Mouse (Mus musculus): ENCODE results near the gene Ip6k2. TPM values are rescaled to one million over a fixed set of nuclear protein-coding genes. Genes with fewer than 3 reads are reported as not detected.

Gene Ip6k2
- polyA plus RNA-seq, 1 experiment from 2014 or later, result 256 TPM

DNA sequence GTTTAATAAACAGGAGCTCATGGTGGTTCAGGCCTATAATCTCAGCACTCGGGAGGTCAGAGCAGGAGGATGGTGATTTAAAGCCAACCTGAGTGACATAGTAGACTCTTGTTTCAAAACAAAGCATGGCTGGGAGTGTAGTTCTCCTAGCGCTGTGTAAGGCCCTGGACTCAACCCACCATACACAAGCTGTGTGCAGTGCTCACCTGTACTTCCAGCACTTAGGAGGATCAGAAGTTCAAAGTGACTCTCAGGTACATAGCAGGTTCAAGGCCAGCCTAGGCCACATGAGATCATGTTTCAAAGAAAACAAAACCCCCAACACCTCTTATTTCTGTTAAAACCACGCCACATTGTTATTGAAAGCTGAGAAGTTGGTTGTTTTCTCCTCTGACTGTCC lies 5.1 kb downstream of the Ip6k2 start:
- peak overlapping the region; percentile 19 for H3K4me2 ChIP-seq (ENCODE audit: low read length)
- H3K4me1 ChIP-seq (ENCODE audit: control insufficient read depth, insufficient read depth, low read length), result peaks cover 73% of the 10 kb centered on the region

DNA sequence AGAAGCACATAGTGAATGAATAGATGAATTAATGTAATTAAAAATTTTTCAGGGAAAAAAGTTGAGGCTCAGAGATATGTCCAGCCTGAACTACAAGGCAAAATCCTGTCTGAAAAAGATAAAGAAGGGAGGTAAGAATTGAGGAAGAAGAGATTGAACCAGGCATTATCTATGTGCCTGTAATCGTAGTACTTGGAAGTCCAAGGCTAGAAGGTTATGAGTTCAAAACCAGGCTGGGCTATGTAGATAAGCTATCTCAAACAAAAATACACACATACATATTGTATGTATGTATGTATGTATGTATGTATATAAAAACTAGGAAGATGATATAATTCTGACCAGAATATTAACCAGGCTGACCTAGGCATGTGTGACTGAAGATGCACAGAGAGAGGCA lies 8.7 kb downstream of the Ip6k2 start:
- Histone ChIP-seq H3K4me1 (ENCODE audit: control insufficient read depth, insufficient read depth, low read length) (peaks cover 76% of the 10 kb centered on the region), H3K27me3 (ENCODE audit: control insufficient read depth, insufficient read depth, low read length) (no peaks in the 10 kb centered on the region), H3K4me2 (ENCODE audit: low read length) (no peak overlapping the region), H3K9me3 (ENCODE audit: control insufficient read depth, low read length) (no peaks in the 10 kb centered on the region), H3K36me3 (ENCODE audit: control insufficient read depth, insufficient read depth, low read length) (peaks cover 22% of the 10 kb centered on the region), H3K4me3 (replicated peaks; ENCODE audit: low read depth, low read length) (no peak overlapping the region), H3K9ac (replicated peaks; ENCODE audit: low read length) (no peak overlapping the region), H3K27ac (replicated peaks; ENCODE audit: low read depth, low read length) (no peak overlapping the region)
- ATAC-seq (ENCODE audit: low FRiP score, low TSS enrichment) (no peak), DNase-seq (no peak)
- 92% methylated on average over 1 of the region's 1 CpGs for WGBS

More for the DNA sequence above, 5.1 kb downstream of the Ip6k2 start:
- WGBS, result 83% methylated on average over 3 of the region's 3 CpGs
- Histone ChIP-seq H3K27ac (replicated peaks; ENCODE audit: low read depth, low read length) (no peak overlapping the region), H3K9me3 (ENCODE audit: control insufficient read depth, low read length) (no peaks in the 10 kb centered on the region), H3K36me3 (ENCODE audit: control insufficient read depth, insufficient read depth, low read length) (peaks cover 6% of the 10 kb centered on the region; the same call in 1 of the 2 replicates), H3K4me3 (replicated peaks; ENCODE audit: low read depth, low read length) (no peak overlapping the region), H3K27me3 (ENCODE audit: control insufficient read depth, insufficient read depth, low read length) (no peaks in the 10 kb centered on the region), H3K9ac (replicated peaks; ENCODE audit: low read length) (no peak overlapping the region)
- ATAC-seq (ENCODE audit: low FRiP score, low TSS enrichment) (no peak), DNase-seq (no peak)

DNA sequence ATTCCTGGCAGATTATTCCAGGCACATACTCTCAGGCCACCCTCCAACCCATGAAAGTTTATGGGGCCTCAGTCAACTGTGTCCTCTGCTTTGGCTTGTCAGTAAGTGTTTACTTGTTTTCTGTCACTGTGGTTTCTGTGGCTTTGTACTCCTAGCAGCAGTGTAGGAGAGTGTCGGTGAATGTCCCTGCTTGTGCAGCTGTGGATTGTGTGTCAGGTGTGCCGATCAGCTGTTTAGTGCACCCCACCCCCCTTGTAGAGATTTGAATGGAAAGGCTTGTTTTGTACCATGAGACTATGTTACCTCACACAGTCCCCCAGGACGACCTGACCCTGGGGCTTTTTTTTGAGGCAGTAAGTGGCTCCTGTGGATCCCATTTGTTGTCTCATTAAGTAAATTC lies 9.1 kb downstream of the Ip6k2 start:
- no peak overlapping the region for H3K4me2 ChIP-seq (ENCODE audit: low read length)
- no peak overlapping the region for H3K9ac ChIP-seq (replicated peaks; ENCODE audit: low read length)
- DNase-seq, result no peak
- H3K36me3 ChIP-seq (ENCODE audit: control insufficient read depth, insufficient read depth, low read length), result peaks cover 26% of the 10 kb centered on the region
- no peak overlapping the region for H3K4me3 ChIP-seq (replicated peaks; ENCODE audit: low read depth, low read length)
- WGBS, result 54% methylated on average over 3 of the region's 3 CpGs
- no peaks in the 10 kb centered on the region for H3K27me3 ChIP-seq (ENCODE audit: control insufficient read depth, insufficient read depth, low read length)
- H3K27ac ChIP-seq (replicated peaks; ENCODE audit: low read depth, low read length), result no peak overlapping the region
- no peaks in the 10 kb centered on the region for H3K9me3 ChIP-seq (ENCODE audit: control insufficient read depth, low read length)
- ATAC-seq (ENCODE audit: low FRiP score, low TSS enrichment), result no peak
- H3K4me1 ChIP-seq (ENCODE audit: control insufficient read depth, insufficient read depth, low read length), result peaks cover 72% of the 10 kb centered on the region

DNA sequence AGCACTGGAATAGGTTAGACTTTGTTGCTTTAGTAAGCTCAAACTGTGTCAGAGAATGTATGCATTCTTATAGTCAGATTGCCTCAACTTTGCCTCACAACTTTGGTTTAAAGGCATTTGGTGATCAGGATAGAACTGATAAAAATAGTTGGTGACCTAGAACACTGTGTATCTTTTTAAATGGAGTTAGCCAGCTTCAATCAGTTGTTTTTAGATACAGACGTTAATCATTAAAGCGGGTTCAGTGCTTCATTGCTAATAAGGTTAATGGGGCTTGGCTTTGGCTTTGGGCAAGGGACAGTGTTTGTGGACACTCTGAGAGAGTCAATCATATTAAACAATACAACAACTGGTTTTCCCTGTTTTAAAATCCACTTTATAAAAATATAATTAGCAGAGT lies 11.7 kb downstream of the Ip6k2 start:
- Histone ChIP-seq H3K36me3 (ENCODE audit: control insufficient read depth, insufficient read depth, low read length) (peaks cover 44% of the 10 kb centered on the region), H3K4me3 (replicated peaks; ENCODE audit: low read depth, low read length) (no peak overlapping the region), H3K4me2 (ENCODE audit: low read length) (no peak overlapping the region), H3K27me3 (ENCODE audit: control insufficient read depth, insufficient read depth, low read length) (no peaks in the 10 kb centered on the region), H3K9me3 (ENCODE audit: control insufficient read depth, low read length) (no peaks in the 10 kb centered on the region), H3K4me1 (ENCODE audit: control insufficient read depth, insufficient read depth, low read length) (peaks cover 52% of the 10 kb centered on the region), H3K27ac (replicated peaks; ENCODE audit: low read depth, low read length) (no peak overlapping the region), H3K9ac (replicated peaks; ENCODE audit: low read length) (no peak overlapping the region)
- DNase-seq, result no peak
- WGBS, result 72% methylated on average over 2 of the region's 2 CpGs
- no peak for ATAC-seq (ENCODE audit: low FRiP score, low TSS enrichment)

DNA sequence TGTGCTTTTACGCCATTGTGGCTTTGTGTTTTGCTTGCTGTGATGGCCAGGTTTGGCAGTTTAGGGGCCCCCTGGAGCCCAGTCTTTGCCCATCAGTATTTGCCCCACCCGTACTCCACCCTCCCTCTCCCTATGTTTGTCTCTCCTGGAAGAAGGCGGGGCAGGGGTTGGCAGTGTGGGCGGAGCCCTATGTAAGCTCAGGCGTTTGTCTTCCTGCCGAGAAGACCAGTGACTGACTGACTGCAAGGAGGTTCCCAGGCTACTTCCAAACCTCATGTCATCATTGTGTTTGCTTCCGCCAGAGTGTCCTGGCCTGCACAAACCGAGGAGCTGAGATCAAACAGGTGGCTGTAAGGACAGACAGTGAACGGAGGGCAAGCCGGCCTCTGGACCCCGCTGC lies 12.2 kb downstream of the Ip6k2 start:
- Histone ChIP-seq H3K4me1 (ENCODE audit: control insufficient read depth, insufficient read depth, low read length) (peaks cover 48% of the 10 kb centered on the region), H3K27ac (replicated peaks; ENCODE audit: low read depth, low read length) (0 out of 2 replicates have a peak overlapping the region, but pooled peaks have one; percentile 13), H3K4me2 (ENCODE audit: low read length) (peak overlapping the region; percentile 29), H3K4me3 (replicated peaks; ENCODE audit: low read depth, low read length) (no peak overlapping the region), H3K9me3 (ENCODE audit: control insufficient read depth, low read length) (no peaks in the 10 kb centered on the region), H3K9ac (replicated peaks; ENCODE audit: low read length) (no peak overlapping the region), H3K27me3 (ENCODE audit: control insufficient read depth, insufficient read depth, low read length) (no peaks in the 10 kb centered on the region), H3K36me3 (ENCODE audit: control insufficient read depth, insufficient read depth, low read length) (peaks cover 47% of the 10 kb centered on the region)
- no peak for DNase-seq
- whole genome bisulfite sequencing, result 33% methylated on average over 11 of the region's 11 CpGs
- ATAC-seq (ENCODE audit: low FRiP score, low TSS enrichment), result no peak

DNA sequence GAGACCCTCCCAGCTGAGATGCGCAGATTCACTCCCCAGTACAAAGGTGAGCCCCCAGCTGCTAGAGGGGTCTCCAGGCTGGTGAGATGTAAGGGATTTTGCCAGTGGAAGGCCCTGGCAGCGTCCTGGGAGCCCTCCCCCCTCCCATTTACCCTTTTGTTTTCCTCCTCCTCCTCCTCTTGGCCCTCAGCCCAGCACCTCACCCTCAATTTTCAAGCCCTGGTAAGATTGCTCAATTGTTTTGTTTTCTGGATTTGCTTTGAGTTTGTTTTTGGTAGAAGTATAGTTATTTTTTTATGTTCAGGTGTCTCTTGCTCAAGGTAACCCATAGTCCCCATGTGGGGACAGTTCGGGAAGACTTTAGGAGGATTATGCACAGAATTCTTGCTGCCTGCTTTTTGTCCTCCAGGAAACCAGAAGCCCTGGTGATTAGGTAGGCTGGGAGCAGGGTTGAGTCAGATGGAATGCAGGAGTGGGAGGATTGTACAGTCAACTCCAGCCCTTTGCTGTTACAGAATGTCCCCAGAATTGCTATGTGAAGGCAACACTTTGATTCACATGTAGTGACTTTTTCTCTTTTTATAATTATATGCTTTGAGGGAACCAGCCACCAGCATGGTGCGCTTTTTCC lies 12.9 kb downstream of the Ip6k2 start:
- Histone ChIP-seq H3K9ac (replicated peaks; ENCODE audit: low read length) (no peak overlapping the region), H3K36me3 (ENCODE audit: control insufficient read depth, insufficient read depth, low read length) (peaks cover 54% of the 10 kb centered on the region), H3K4me1 (ENCODE audit: control insufficient read depth, insufficient read depth, low read length) (peaks cover 42% of the 10 kb centered on the region), H3K4me2 (ENCODE audit: low read length) (peak overlapping the region; percentile 29), H3K27me3 (ENCODE audit: control insufficient read depth, insufficient read depth, low read length) (no peaks in the 10 kb centered on the region), H3K4me3 (replicated peaks; ENCODE audit: low read depth, low read length) (no peak overlapping the region), H3K9me3 (ENCODE audit: control insufficient read depth, low read length) (no peaks in the 10 kb centered on the region), H3K27ac (replicated peaks; ENCODE audit: low read depth, low read length) (0 out of 2 replicates have a peak overlapping the region, but pooled peaks have one; percentile 13)
- 66% methylated on average over 4 of the region's 4 CpGs for WGBS
- DNase-seq (no peak), ATAC-seq (ENCODE audit: low FRiP score, low TSS enrichment) (no peak)

DNA sequence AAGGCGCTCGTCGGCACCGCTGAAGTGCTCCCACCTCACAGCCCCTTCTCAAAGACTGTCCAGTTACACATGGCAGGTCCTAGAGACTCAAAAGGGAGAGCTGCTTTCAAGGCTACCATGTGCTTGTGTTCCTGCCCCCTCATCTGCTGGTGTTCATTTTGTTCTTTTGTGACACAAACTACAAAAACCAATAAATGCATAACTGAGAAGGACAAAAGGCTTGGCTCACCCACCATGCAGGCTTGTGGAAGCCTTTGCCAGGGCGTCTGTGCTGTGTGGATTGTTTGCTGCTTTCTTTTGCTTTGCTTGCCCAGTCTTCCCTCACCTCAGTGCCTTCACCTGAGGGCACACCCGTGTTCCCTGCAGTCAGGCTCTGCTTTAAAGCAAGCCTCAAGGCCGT lies 13.9 kb downstream of the Ip6k2 start:
- 84% methylated on average over 7 of the region's 7 CpGs for WGBS
- no peak for DNase-seq

DNA sequence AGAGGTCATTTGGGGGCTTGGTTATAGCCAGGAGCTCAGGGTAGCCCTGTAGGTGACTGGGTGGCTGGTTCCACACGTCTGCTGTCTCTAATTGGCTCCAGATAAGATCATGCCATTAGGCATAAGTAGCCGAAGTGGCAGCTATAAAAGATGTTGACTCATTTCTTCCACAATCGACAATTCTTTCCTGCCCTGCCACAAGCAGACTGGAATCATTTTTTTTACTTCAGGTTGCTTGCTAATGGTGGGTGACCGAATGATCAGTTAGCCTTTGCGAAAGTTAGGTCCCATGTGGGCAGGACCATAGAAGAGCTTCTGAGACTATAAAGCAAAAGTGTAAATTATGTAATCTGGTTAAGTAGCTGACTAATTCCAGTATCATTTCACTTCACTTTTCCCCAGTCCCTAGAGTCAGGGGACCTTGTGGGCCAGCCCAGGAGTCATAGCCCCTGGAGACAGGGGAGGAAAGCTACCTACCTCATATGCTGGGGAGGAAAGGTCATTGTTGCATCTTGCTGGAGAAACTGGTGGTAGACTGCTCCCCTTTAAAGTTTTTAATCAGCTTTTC lies 15.0 kb downstream of the Ip6k2 start:
- WGBS, result 85% methylated on average over 5 of the region's 5 CpGs
- no peak for ATAC-seq (ENCODE audit: low FRiP score, low TSS enrichment)

More for the DNA sequence above, 13.9 kb downstream of the Ip6k2 start:
- Histone ChIP-seq H3K4me3 (replicated peaks; ENCODE audit: low read depth, low read length) (no peak overlapping the region), H3K4me2 (ENCODE audit: low read length) (no peak overlapping the region), H3K9me3 (ENCODE audit: control insufficient read depth, low read length) (no peaks in the 10 kb centered on the region), H3K36me3 (ENCODE audit: control insufficient read depth, insufficient read depth, low read length) (peaks cover 64% of the 10 kb centered on the region), H3K4me1 (ENCODE audit: control insufficient read depth, insufficient read depth, low read length) (peaks cover 32% of the 10 kb centered on the region), H3K27ac (replicated peaks; ENCODE audit: low read depth, low read length) (no peak overlapping the region), H3K27me3 (ENCODE audit: control insufficient read depth, insufficient read depth, low read length) (no peaks in the 10 kb centered on the region), H3K9ac (replicated peaks; ENCODE audit: low read length) (no peak overlapping the region)
- no peak for ATAC-seq (ENCODE audit: low FRiP score, low TSS enrichment)

DNA sequence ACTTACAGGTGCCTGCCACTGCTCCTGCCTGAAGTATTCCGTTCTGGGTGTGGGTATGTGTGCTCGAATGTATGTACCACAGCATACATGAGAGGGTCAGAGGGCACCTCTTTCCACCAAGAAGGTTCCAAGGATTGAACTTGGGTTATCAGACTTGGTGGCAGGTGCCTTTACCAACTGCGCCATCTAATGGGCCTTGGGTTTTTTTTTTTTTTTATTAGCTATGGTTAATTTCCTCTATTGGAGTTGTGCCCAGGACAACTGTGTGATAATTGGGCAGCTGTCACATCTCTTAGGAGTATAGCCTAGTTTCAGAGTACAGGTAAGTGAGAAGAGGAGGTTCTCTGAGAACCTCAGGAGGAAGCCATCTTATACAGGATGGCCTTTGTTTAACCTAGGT lies 16.0 kb downstream of the Ip6k2 start:
- peaks cover 84% of the 10 kb centered on the region for H3K36me3 ChIP-seq (ENCODE audit: control insufficient read depth, insufficient read depth, low read length)
- no peak for ATAC-seq (ENCODE audit: low FRiP score, low TSS enrichment)

More for the DNA sequence above, 15.0 kb downstream of the Ip6k2 start:
- Histone ChIP-seq H3K36me3 (ENCODE audit: control insufficient read depth, insufficient read depth, low read length) (peaks cover 75% of the 10 kb centered on the region), H3K9me3 (ENCODE audit: control insufficient read depth, low read length) (no peaks in the 10 kb centered on the region), H3K4me1 (ENCODE audit: control insufficient read depth, insufficient read depth, low read length) (peaks cover 23% of the 10 kb centered on the region), H3K9ac (replicated peaks; ENCODE audit: low read length) (no peak overlapping the region), H3K4me3 (replicated peaks; ENCODE audit: low read depth, low read length) (no peak overlapping the region), H3K27ac (replicated peaks; ENCODE audit: low read depth, low read length) (no peak overlapping the region), H3K27me3 (ENCODE audit: control insufficient read depth, insufficient read depth, low read length) (no peaks in the 10 kb centered on the region), H3K4me2 (ENCODE audit: low read length) (no peak overlapping the region)
- DNase-seq, result no peak

More for the DNA sequence above, 16.0 kb downstream of the Ip6k2 start:
- no peaks in the 10 kb centered on the region for H3K27me3 ChIP-seq (ENCODE audit: control insufficient read depth, insufficient read depth, low read length)
- H3K4me3 ChIP-seq (replicated peaks; ENCODE audit: low read depth, low read length), result no peak overlapping the region
- H3K9me3 ChIP-seq (ENCODE audit: control insufficient read depth, low read length), result no peaks in the 10 kb centered on the region
- no peak overlapping the region for H3K4me2 ChIP-seq (ENCODE audit: low read length)
- H3K4me1 ChIP-seq (ENCODE audit: control insufficient read depth, insufficient read depth, low read length), result peaks cover 17% of the 10 kb centered on the region
- 93% methylated on average over 3 of the region's 3 CpGs for WGBS
- no peak overlapping the region for H3K9ac ChIP-seq (replicated peaks; ENCODE audit: low read length)
- no peak for DNase-seq
- no peak overlapping the region for H3K27ac ChIP-seq (replicated peaks; ENCODE audit: low read depth, low read length)
